In the genomic region with DNA sequence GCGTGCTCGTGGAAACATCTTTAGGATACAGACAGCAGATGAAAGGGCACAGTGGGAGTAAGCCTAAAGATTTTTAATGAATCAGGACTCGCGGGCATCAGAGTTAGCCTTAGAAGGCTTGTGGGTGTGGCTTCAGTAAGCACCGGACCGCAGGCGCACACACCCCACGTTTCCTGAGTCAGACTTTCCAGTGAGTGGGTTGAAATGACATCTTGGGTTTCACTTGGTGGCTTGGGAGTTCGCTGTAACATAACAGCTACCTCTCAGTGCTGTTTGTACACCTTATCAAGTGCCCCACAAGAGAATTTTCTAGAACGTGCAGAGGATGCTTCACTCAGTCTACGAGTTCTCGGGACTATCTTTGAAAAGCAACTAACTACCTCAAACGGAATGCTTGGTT, we compare ENCODE assay signal across 12 mouse cellular contexts. TPM values are rescaled to one million over a fixed set of nuclear protein-coding genes. Genes with fewer than 3 reads are reported as not detected.
DNase-seq lines count a peak whose midpoint lies in the region; ATAC-seq and TF ChIP-seq lines count a peak whose summit lies in the region.
"Had no signal": no experiment of that assay in that cellular context is flagged by ENCODE, and none has a peak within 500 bp of the region (broad histone marks: within the 10 kb centered on the region; RNA-seq: fewer than 3 reads in every experiment).

No protein-coding gene starts in this region.

- H3K27me3 ChIP-seq in kidney, embryonic 16.5 days (ENCODE audit: insufficient read depth, low read length): no peaks in the 10 kb centered on the region

- intact Hi-C loops in left cerebral cortex, postnatal 4 days (cut with DNase I): no loop called here

- H3K9ac ChIP-seq in kidney, embryonic 16.5 days (replicated peaks; ENCODE audit: low read length): no peak overlapping the region

- 50% methylated on average over 13 of the region's 13 CpGs for WGBS in kidney, embryonic 16.5 days

- H3K36me3 ChIP-seq in kidney, embryonic 16.5 days (ENCODE audit: insufficient read depth, low read length): no peaks in the 10 kb centered on the region
- H3K36me3 ChIP-seq: G1E had no signal

- no peaks in the 10 kb centered on the region for H3K9me3 ChIP-seq in kidney, embryonic 16.5 days (ENCODE audit: low read length)
- H3K9me3 ChIP-seq: G1E had no signal

- TF ChIP-seq CTCF in embryonic fibroblast, embryonic 13.5 days (IDR thresholded peaks at IDR 0.05; ENCODE audit: borderline replicate concordance, insufficient read depth, low read length): no peak

- no peak for DNase-seq in kidney, adult 8-10 months
- peak; percentile 89 for DNase-seq in CD4-positive, CD25-positive, alpha-beta regulatory T cell, adult 2 months (ENCODE audit: low read depth, low spot score)
- DNase-seq in lung, postnatal 36 days: peak; percentile 67
- DNase-seq in adrenal gland, postnatal 25 days: no peak
- no peak for DNase-seq in right cerebral cortex, postnatal 25 days
- no peak for DNase-seq in left cerebral cortex, postnatal 4 days
- DNase-seq: gastrocnemius, adult 2 months had no signal

- no peak overlapping the region for H3K4me3 ChIP-seq in kidney, embryonic 16.5 days (ENCODE audit: low read length)
- H3K4me3 ChIP-seq in embryonic fibroblast, embryonic 13.5 days (ENCODE audit: insufficient read depth, low read length): no peak overlapping the region
- H3K4me3 ChIP-seq: gastrocnemius, adult 2 months; left cerebral cortex, adult 2 months had no signal

- ATAC-seq in kidney, embryonic 16.5 days (ENCODE audit: low FRiP score, low TSS enrichment): peak; percentile 61; the same call in 1 of the 2 replicates
- ATAC-seq: intestine, embryonic 16.5 days had no signal

- no peak overlapping the region for H3K4me2 ChIP-seq in kidney, embryonic 16.5 days (replicated peaks; ENCODE audit: low read depth, low read length)

- H3K27ac ChIP-seq in kidney, embryonic 16.5 days (ENCODE audit: low read length): no peak overlapping the region
- peak overlapping the region; percentile 55; the same call in 1 of the 2 replicates for H3K27ac ChIP-seq in embryonic fibroblast, embryonic 13.5 days (ENCODE audit: insufficient read depth, low read length)
- H3K27ac ChIP-seq: gastrocnemius, adult 2 months; left cerebral cortex, adult 2 months had no signal

- no peak for TF ChIP-seq POLR2A in embryonic fibroblast, embryonic 13.5 days (IDR thresholded peaks at IDR 0.05; ENCODE audit: low read depth, low read length)

- H3K4me1 ChIP-seq in kidney, embryonic 16.5 days (ENCODE audit: insufficient read depth, low read length): peaks cover 7% of the 10 kb centered on the region; the same call in 1 of the 2 replicates
- H3K4me1 ChIP-seq in embryonic fibroblast, embryonic 13.5 days (ENCODE audit: control insufficient read depth, insufficient read depth, low read length): peaks cover 11% of the 10 kb centered on the region

RNA-seq across cellular contexts. Expression of gene Utrn, which starts 19.2 kb away (rescaled TPM):
- polyA plus RNA-seq in kidney, embryonic 16.5 days (2015; fragmentation: Nextera tagmentation; extraction: Ambion mirVana): 76.0 and 88.1 TPM in 2 replicates
- polyA plus RNA-seq in embryonic fibroblast, embryonic 13.5 days (2011; ENCODE audit: insufficient read length, low read depth, missing spikeins): 104 and 132 TPM in 2 replicates
- total RNA-seq in adrenal gland, postnatal 25 days (2021): 91.5 and 114 TPM in 2 replicates
- 10 to 100 TPM; 32.1 to 34.6 TPM for total RNA-seq in left cerebral cortex, postnatal 4 days (2021)

Comparison
In these comparisons a context has a peak if more than half of its experiments do, and no peak if none do; other contexts are left out.
1. DNase-seq: peak in CD4-positive, CD25-positive, alpha-beta regulatory T cell, adult 2 months (single experiment) and lung, postnatal 36 days (single experiment); none in kidney, adult 8-10 months (0 of 2), adrenal gland, postnatal 25 days (single experiment), right cerebral cortex, postnatal 25 days (single experiment) and left cerebral cortex, postnatal 4 days (single experiment).